Mouse (Mus musculus): ENCODE measurements around the gene Polr2f.
A peak's percentile ranks its signal among the peaks of the same experiment; 100 is the strongest.

The Polr2f gene

GRCm38 (mm10) chr15:79140866-79141565 lies at the start of gene Polr2f, which contains the start of gene 1700088E04Rik:
TSS of gene Polr2f (plus strand) at chr15:79141009.
TSS of gene 1700088E04Rik (minus strand) at chr15:79141253.
- DNase-seq, result peak; percentile 95 to 96

- no peak for DNase-seq
Measured at GRCm38 (mm10) chr15:79092284-79092683, 48.5 kb upstream of the Polr2f start.

- no peak for DNase-seq
Measured at GRCm38 (mm10) chr15:79093083-79093839, 47.5 kb upstream of the Polr2f start.

- DNase-seq, result no peak
Measured at GRCm38 (mm10) chr15:79095483-79095882, 45.3 kb upstream of the Polr2f start.

- no peak for DNase-seq
Measured at GRCm38 (mm10) chr15:79096556-79096955, 44.3 kb upstream of the Polr2f start.

- no peak for DNase-seq
Measured at GRCm38 (mm10) chr15:79097135-79097534, 43.7 kb upstream of the Polr2f start.

- no peak for DNase-seq
Measured at GRCm38 (mm10) chr15:79097611-79098025, 43.2 kb upstream of the Polr2f start.

GRCm38 (mm10) chr15:79098220-79098619 lies 42.6 kb upstream of the Polr2f start:
- DNase-seq, result no peak

- DNase-seq, result no peak
Measured at GRCm38 (mm10) chr15:79098868-79099267, 41.9 kb upstream of the Polr2f start.

- DNase-seq, result no peak
Measured at GRCm38 (mm10) chr15:79099456-79099855, 41.4 kb upstream of the Polr2f start.

- no peak for DNase-seq
Measured at GRCm38 (mm10) chr15:79100391-79100790, 40.4 kb upstream of the Polr2f start.

- DNase-seq, result no peak
Measured at GRCm38 (mm10) chr15:79101531-79101930, 39.3 kb upstream of the Polr2f start.

- DNase-seq, result no peak
Measured at GRCm38 (mm10) chr15:79103264-79103663, 37.5 kb upstream of the Polr2f start.

GRCm38 (mm10) chr15:79105804-79106203 lies 35.0 kb upstream of the Polr2f start:
- DNase-seq, result no peak

- no peak for DNase-seq
Measured at GRCm38 (mm10) chr15:79107966-79108365, 32.8 kb upstream of the Polr2f start.

- peak; percentile 71 to 77 for DNase-seq
Measured at GRCm38 (mm10) chr15:79108421-79109320, 32.1 kb upstream of the Polr2f start, which contains the start of gene Micall1. TSS of gene Micall1 (plus strand) at chr15:79108898.

- DNase-seq, result no peak
Measured at GRCm38 (mm10) chr15:79109321-79109934, 31.4 kb upstream of the Polr2f start.

- DNase-seq, result peak; percentile 14 to 20
Measured at GRCm38 (mm10) chr15:79110031-79110430, 30.8 kb upstream of the Polr2f start.

- no peak for DNase-seq
Measured at GRCm38 (mm10) chr15:79110528-79110927, 30.3 kb upstream of the Polr2f start.

GRCm38 (mm10) chr15:79111774-79112173 lies 29.0 kb upstream of the Polr2f start:
- DNase-seq, result no peak

- no peak for DNase-seq
Measured at GRCm38 (mm10) chr15:79115276-79115675, 25.5 kb upstream of the Polr2f start.

- no peak for DNase-seq
Measured at GRCm38 (mm10) chr15:79119491-79119890, 21.3 kb upstream of the Polr2f start.

GRCm38 (mm10) chr15:79122119-79122518 lies 18.7 kb upstream of the Polr2f start:
- DNase-seq, result no peak

Data from B cell, adult 2 months (primary cell).